Mouse (Mus musculus) kidney, postnatal 0 days (tissue): ENCODE results near the gene Hykk. TPM values are rescaled to one million over a fixed set of nuclear protein-coding genes. Genes with fewer than 3 reads are reported as not detected.

Experiments used
- ATAC-seq: fragments of 200-750 bp; cut with Nextera tagmentation; replicated peaks from 2 replicates; pipeline ENCODE4 v1.8.0; 2017; ENCODE audit warnings: low read depth, moderate number of reproducible peaks, moderate TSS enrichment, moderate library complexity; ENCODE audit not compliant: low FRiP score
- DNase-seq: peaks from one replicate; pipeline ENCODE4 v3.0.0-alpha.2; 2016; ENCODE audit warnings: low spot score
- H3K27ac ChIP-seq: fragments of 300-500 bp; sonication (generic); 2 replicates; pipeline ENCODE4 v1.5.1; 2014; ENCODE audit warnings: mild to moderate bottlenecking
- H3K27me3 ChIP-seq: fragments of 300-500 bp; sonication (generic); 2 replicates; pipeline ENCODE4 v1.6.1; 2014; ENCODE audit warnings: low read length, mixed read lengths; ENCODE audit not compliant: insufficient read depth
- H3K36me3 ChIP-seq: fragments of 300-500 bp; sonication (generic); 2 replicates; pipeline ENCODE4 v1.6.1; 2014; ENCODE audit warnings: low read length, mixed read lengths; ENCODE audit not compliant: insufficient read depth
- H3K4me1 ChIP-seq: fragments of 300-500 bp; sonication (generic); replicated peaks from 2 replicates; pipeline ENCODE4 v1.6.1; 2014; ENCODE audit warnings: antibody characterized with exemption, low read length, mixed read lengths; ENCODE audit not compliant: insufficient read depth
- H3K4me2 ChIP-seq: fragments of 300-500 bp; sonication (generic); 2 replicates; pipeline ENCODE4 v1.6.1; 2014; ENCODE audit warnings: mild to moderate bottlenecking, low read length, moderate library complexity, mixed read lengths
- H3K4me3 ChIP-seq: fragments of 300-500 bp; sonication (generic); replicated peaks from 2 replicates; pipeline ENCODE4 v1.5.1; 2014; ENCODE audit warnings: low read depth, low read length
- H3K9ac ChIP-seq: fragments of 300-500 bp; sonication (generic); 2 replicates; pipeline ENCODE4 v1.6.1; 2014; ENCODE audit warnings: low read depth, low read length
- H3K9me3 ChIP-seq: fragments of 300-500 bp; sonication (generic); replicated peaks from 2 replicates; pipeline ENCODE4 v1.6.1; 2016; ENCODE audit warnings: low read length, inconsistent platforms, mixed read lengths
- CTCF ChIP-seq: IDR thresholded peaks from 2 replicates; pipeline ENCODE4 v1.5.1; 2016; ENCODE audit warnings: antibody characterized with exemption, low read depth, mild to moderate bottlenecking, moderate library complexity
- WGBS: fragments of 180-500 bp; shearing (Covaris S2); extraction: QIAGEN DNeasy Blood & Tissue Kit; methylation state at CpG from one replicate; pipeline ENCODE4 v1.1.7; 2014; 5-methylcytosine and 5-hydroxymethylcytosine counted together
- polyA plus RNA-seq: library from polyadenylated mRNA; unstranded; fragments of >200 nt; fragmentation: Nextera tagmentation; extraction: Ambion mirVana; gene quantifications from 2 replicates; pipeline ENCODE4 v1.2.1, GENCODE M21; 2015

Gene Hykk
- polyA plus RNA-seq, 1 experiment from 2014 or later = 16.3 TPM

DNA sequence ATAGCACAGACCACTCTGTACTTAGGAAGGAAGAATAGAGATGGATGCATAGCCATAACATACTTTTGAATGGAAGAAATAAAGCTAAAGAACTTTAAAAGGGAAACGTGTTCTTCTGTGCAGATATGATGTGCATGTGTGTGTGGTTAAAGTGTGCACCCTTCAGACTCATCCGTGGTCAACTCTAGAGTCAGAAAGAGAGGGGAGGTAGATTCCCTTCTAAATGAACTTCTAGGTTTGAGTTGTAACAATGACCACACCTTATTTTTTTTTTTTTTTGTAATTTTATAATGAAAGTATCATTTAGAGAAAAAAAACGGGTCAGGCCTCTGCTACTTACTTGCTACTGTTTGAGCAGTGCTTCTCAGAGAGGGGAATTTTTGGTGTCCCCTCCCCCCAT lies 73.3 kb downstream of the Hykk start:
- Histone ChIP-seq H3K27me3 (no peaks in the 10 kb centered on the region), H3K4me2 (no peak overlapping the region), H3K9me3 (no peaks in the 10 kb centered on the region), H3K4me3 (no peak overlapping the region), H3K36me3 (no peaks in the 10 kb centered on the region), H3K9ac (no peak overlapping the region), H3K4me1 (no peaks in the 10 kb centered on the region), H3K27ac (no peak overlapping the region)
- no peak for DNase-seq
- TF ChIP-seq CTCF = no peak
- ATAC-seq = no peak
- WGBS = 81% methylated on average over 3 of the region's 3 CpGs

DNA sequence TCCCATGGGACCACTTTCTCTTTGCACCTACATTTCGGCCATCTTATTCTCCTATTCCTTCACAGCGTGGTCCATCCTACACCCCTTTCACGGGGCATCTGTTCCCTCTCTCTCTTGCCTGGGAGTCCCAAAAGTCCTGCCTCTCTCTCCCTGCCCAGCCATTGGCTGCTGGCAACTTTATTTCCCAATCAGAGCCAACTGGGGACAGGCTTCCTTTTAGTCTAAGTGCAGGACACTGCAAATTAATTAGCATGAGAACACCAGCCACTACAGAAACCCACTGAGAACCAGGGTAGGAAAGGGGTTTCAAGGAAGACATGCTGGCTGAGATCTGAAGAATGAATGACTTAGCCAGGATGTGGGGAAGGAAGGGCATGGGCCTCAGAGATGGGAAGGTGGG lies 77.3 kb downstream of the Hykk start:
- no peak for TF ChIP-seq CTCF
- Histone ChIP-seq H3K36me3 (no peaks in the 10 kb centered on the region), H3K4me1 (no peaks in the 10 kb centered on the region), H3K4me3 (no peak overlapping the region), H3K9me3 (no peaks in the 10 kb centered on the region), H3K9ac (no peak overlapping the region), H3K27ac (no peak overlapping the region), H3K4me2 (no peak overlapping the region), H3K27me3 (no peaks in the 10 kb centered on the region)
- 46% methylated on average over 3 of the region's 3 CpGs for WGBS
- ATAC-seq (no peak), DNase-seq (no peak)

DNA sequence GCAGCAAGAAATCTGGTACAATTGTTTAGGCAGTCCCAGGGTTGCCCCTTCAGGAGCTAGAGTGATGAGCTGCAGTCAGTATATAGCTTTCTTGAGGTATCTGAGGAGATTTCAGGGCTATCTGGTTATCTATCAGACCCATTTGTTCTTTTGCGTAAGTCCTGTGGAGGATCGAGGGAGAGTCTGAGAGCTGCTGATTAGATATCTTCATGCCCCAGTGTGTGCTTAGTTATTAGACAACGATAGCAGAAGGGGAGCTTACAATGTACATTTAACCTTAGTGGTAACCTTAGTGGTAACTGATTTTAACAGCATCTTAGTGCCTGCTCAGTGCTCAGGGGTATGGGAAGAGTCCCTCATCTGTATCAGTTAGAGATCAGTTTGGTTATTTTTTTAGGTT lies 78.6 kb downstream of the Hykk start:
- Histone ChIP-seq H3K4me1 (no peaks in the 10 kb centered on the region), H3K27ac (no peak overlapping the region), H3K9ac (no peak overlapping the region), H3K27me3 (no peaks in the 10 kb centered on the region), H3K4me2 (no peak overlapping the region), H3K4me3 (no peak overlapping the region), H3K9me3 (no peaks in the 10 kb centered on the region), H3K36me3 (no peaks in the 10 kb centered on the region)
- TF ChIP-seq CTCF = no peak
- ATAC-seq (no peak), DNase-seq (no peak)
- WGBS = 82% methylated on average over 3 of the region's 3 CpGs

Other genes starting within 250 kb of the Hykk start
- gene Dnaja4, start 218.4 kb upstream of the Hykk start, polyA plus RNA-seq = 2.9 and 3.2 TPM in 2 replicates
- gene Wdr61, start 182.8 kb upstream of the Hykk start, polyA plus RNA-seq = 155 and 166 TPM in 2 replicates
- 14.3 and 18.0 TPM in 2 replicates for gene Crabp1, start 152.5 kb upstream of the Hykk start, polyA plus RNA-seq
- gene Ireb2, start 53.5 kb upstream of the Hykk start, polyA plus RNA-seq = 23.4 and 24.5 TPM in 2 replicates
- gene Psma4, start 33.5 kb downstream of the Hykk start, polyA plus RNA-seq = 317 and 325 TPM in 2 replicates
- 0.72 and 1.1 TPM in 2 replicates for gene AY074887, start 33.7 kb downstream of the Hykk start, polyA plus RNA-seq
- gene Chrna5, start 63.6 kb downstream of the Hykk start, polyA plus RNA-seq = 0.97 and 1.7 TPM in 2 replicates
- gene Chrna3, start 109.3 kb downstream of the Hykk start, polyA plus RNA-seq = 0.18 and 0.22 TPM in 2 replicates
- 1.0 and 1.4 TPM in 2 replicates for gene Chrnb4, start 131.5 kb downstream of the Hykk start, polyA plus RNA-seq
- gene Ube2q2, start 231.6 kb downstream of the Hykk start, polyA plus RNA-seq = 29.7 and 30.5 TPM in 2 replicates